19 mouse cellular contexts compared by ENCODE assay signal in the genomic region with DNA sequence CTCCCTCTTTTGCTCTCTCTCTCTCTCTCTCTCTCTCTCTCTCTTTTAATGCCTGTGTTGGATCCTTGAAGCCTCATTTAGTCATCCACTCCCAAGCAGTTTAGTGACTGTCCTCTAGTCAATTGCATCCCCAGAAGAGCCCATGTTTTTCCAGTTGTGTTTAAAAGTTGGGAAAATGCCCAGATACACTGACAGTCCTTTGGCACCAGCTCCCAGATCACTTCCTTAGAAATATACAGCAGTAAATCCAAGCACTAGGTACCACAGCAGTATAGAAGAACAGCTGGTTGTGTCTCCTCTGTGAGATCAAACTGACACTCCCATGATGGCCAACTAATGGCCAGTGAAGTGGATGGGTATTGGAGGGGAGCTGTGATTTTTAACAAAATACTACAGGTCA.
DNase-seq lines count a peak whose midpoint lies in the region; ATAC-seq and TF ChIP-seq lines count a peak whose summit lies in the region.
"Had no signal": no experiment of that assay in that cellular context is flagged by ENCODE, and none has a peak within 500 bp of the region (broad histone marks: within the 10 kb centered on the region; RNA-seq: fewer than 3 reads in every experiment).

No protein-coding gene starts in this region.

- H3K9ac ChIP-seq in heart, embryonic 12.5 days = no peak overlapping the region
- no peak overlapping the region for H3K9ac ChIP-seq in lung, embryonic 15.5 days
- H3K9ac ChIP-seq: forebrain, embryonic 12.5 days; heart, embryonic 13.5 days; limb, embryonic 13.5 days; liver, embryonic 13.5 days had no signal

- no peak overlapping the region for H3K4me3 ChIP-seq in heart, embryonic 12.5 days
- H3K4me3 ChIP-seq in lung, embryonic 15.5 days = no peak overlapping the region
- no peak overlapping the region for H3K4me3 ChIP-seq in lung, adult 2 months (replicated peaks; ENCODE audit: extremely low read depth, low read depth, low read length)
- H3K4me3 ChIP-seq: forebrain, embryonic 12.5 days; heart, embryonic 13.5 days; limb, embryonic 13.5 days; liver, embryonic 13.5 days had no signal

- no peak overlapping the region for H3K27ac ChIP-seq in heart, embryonic 12.5 days (ENCODE audit: poor library complexity, severe bottlenecking)
- H3K27ac ChIP-seq in lung, embryonic 15.5 days = no peak overlapping the region
- H3K27ac ChIP-seq: forebrain, embryonic 12.5 days; heart, embryonic 13.5 days; limb, embryonic 13.5 days; liver, embryonic 13.5 days had no signal

- no peak for TF ChIP-seq CTCF in lung, adult 2 months (IDR thresholded peaks at IDR 0.05; ENCODE audit: insufficient read depth, low read length)

- ATAC-seq in heart, embryonic 12.5 days (ENCODE audit: insufficient number of reproducible peaks, low FRiP score) = no peak
- ATAC-seq in lung, embryonic 15.5 days (ENCODE audit: borderline replicate concordance, extremely low read depth, low FRiP score, low TSS enrichment) = peak; percentile 52; the same call in 1 of the 2 replicates

- DNase-seq in adrenal gland, postnatal 10 days = peak; percentile 12
- no peak for DNase-seq in adrenal gland, postnatal 14 days
- DNase-seq in heart, postnatal 4 days = peak; percentile 9
- no peak for DNase-seq in lung, adult 2 months
- DNase-seq in brain, adult 2 months (ENCODE audit: low read depth, low spot score) = peak; percentile 25
- DNase-seq in layer of hippocampus, adult 18-20 months (ENCODE audit: low spot score in 2 of 2) = no peak
- DNase-seq: adrenal gland, postnatal 25 days; cerebellum, adult 2 months; cerebellum, postnatal 36 days; gastrocnemius, postnatal 10 days; kidney, adult 8-10 months; liver, embryonic 13.5 days; right cerebral cortex, adult 18-20 months had no signal

- no peaks in the 10 kb centered on the region for H3K36me3 ChIP-seq in heart, embryonic 12.5 days
- no peaks in the 10 kb centered on the region for H3K36me3 ChIP-seq in lung, embryonic 15.5 days
- H3K36me3 ChIP-seq: forebrain, embryonic 12.5 days; heart, embryonic 13.5 days; limb, embryonic 13.5 days; liver, embryonic 13.5 days had no signal

- no peaks in the 10 kb centered on the region for H3K27me3 ChIP-seq in heart, embryonic 12.5 days (replicated peaks)
- peaks cover 38% of the 10 kb centered on the region for H3K27me3 ChIP-seq in lung, embryonic 15.5 days
- H3K27me3 ChIP-seq: forebrain, embryonic 12.5 days; heart, embryonic 13.5 days; limb, embryonic 13.5 days; liver, embryonic 13.5 days had no signal

- H3K4me2 ChIP-seq in heart, embryonic 12.5 days = no peak overlapping the region
- no peak overlapping the region for H3K4me2 ChIP-seq in lung, embryonic 15.5 days
- H3K4me2 ChIP-seq: forebrain, embryonic 12.5 days; heart, embryonic 13.5 days; limb, embryonic 13.5 days; liver, embryonic 13.5 days; midbrain, embryonic 11.5 days had no signal

- no peaks in the 10 kb centered on the region for H3K4me1 ChIP-seq in heart, embryonic 12.5 days (replicated peaks)
- no peaks in the 10 kb centered on the region for H3K4me1 ChIP-seq in lung, embryonic 15.5 days
- no peaks in the 10 kb centered on the region for H3K4me1 ChIP-seq in lung, adult 2 months (ENCODE audit: control insufficient read depth, insufficient read depth, low read length)
- H3K4me1 ChIP-seq: forebrain, embryonic 12.5 days; heart, embryonic 13.5 days; limb, embryonic 13.5 days; liver, embryonic 13.5 days had no signal

- H3K9me3 ChIP-seq in heart, embryonic 12.5 days (replicated peaks) = no peaks in the 10 kb centered on the region
- no peaks in the 10 kb centered on the region for H3K9me3 ChIP-seq in lung, embryonic 15.5 days
- H3K9me3 ChIP-seq: forebrain, embryonic 12.5 days; heart, embryonic 13.5 days; limb, embryonic 13.5 days; liver, embryonic 13.5 days had no signal

- TF ChIP-seq POLR2A in lung, adult 2 months (IDR thresholded peaks at IDR 0.05; ENCODE audit: borderline replicate concordance, extremely low read depth, low read depth, low read length) = no peak

Comparison
In these comparisons a context has a peak if more than half of its experiments do, and no peak if none do; other contexts are left out.
1. DNase-seq: peak in adrenal gland, postnatal 10 days (single experiment), heart, postnatal 4 days (single experiment) and brain, adult 2 months (single experiment); none in adrenal gland, postnatal 14 days (single experiment), lung, adult 2 months (single experiment) and layer of hippocampus, adult 18-20 months (0 of 2).